Mouse (Mus musculus): ENCODE measurements around the gene Snx27.

DNA sequence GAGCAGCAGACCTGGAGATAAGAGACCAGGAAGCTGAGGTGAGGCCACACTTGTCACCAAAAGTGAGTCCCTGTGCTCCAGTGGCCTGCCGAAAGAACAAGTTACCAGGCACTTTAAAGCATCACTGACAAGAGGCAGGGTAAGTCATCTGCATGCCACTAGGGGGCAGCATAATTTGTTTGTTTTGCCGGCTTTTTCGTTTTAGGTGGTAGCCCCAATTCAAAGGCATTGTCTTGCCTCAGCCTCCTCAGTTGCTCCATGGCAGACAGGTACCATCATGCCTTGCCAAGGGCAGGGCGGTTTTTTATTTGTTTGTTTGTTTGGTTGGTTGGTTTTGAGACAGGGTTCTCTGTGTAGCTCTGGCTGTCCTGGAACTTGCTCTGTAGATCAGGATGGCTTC lies 34.2 kb upstream of the Snx27 start:
- TF ChIP-seq ZMIZ1 (IDR thresholded peaks at IDR 0.05; ENCODE audit: low read depth, low read length) (no peak), USF1 (IDR thresholded peaks at IDR 0.05; ENCODE audit: low read depth, low read length) (no peak), GATA1 (IDR thresholded peaks at IDR 0.05; ENCODE audit: low read depth, low read length) (no peak), EP300 (IDR thresholded peaks at IDR 0.05; ENCODE audit: low read depth in 1 of 2, low read length in 2 of 2) (no peak), SMC3 (IDR thresholded peaks at IDR 0.05; ENCODE audit: low read depth, low read length) (peak; percentile 94), MAFK (IDR thresholded peaks at IDR 0.05; ENCODE audit: borderline replicate concordance, low read depth, low read length) (no peak), CHD1 (IDR thresholded peaks at IDR 0.05; ENCODE audit: low read depth, low read length) (no peak), HCFC1 (IDR thresholded peaks at IDR 0.05; ENCODE audit: low read depth, low read length) (no peak), CTCF (IDR thresholded peaks at IDR 0.05 in 2 of 3, conservative IDR thresholded peaks at IDR 0.05 in 1 of 3; ENCODE audit: control insufficient read depth in 1 of 3, insufficient read depth in 1 of 3, low read depth in 2 of 3, low read length in 3 of 3, poor library complexity in 1 of 3, severe bottlenecking in 1 of 3) (peak; percentile 84 to 92 (median 88)), UBTF (IDR thresholded peaks at IDR 0.05; ENCODE audit: borderline replicate concordance, insufficient read depth, low read depth, low read length) (no peak), GABPA (IDR thresholded peaks at IDR 0.05; ENCODE audit: low read depth, low read length) (no peak), POLR2A (IDR thresholded peaks at IDR 0.05; ENCODE audit: control insufficient read depth in 1 of 2, insufficient read depth in 1 of 2, low read depth in 1 of 2, low read length in 2 of 2, poor library complexity in 1 of 2) (no peak)

Data from MEL (cell line).